Mouse (Mus musculus) CH12.LX (cell line): ENCODE results near the gene Sox4.
A peak's percentile ranks its signal among the peaks of the same experiment; 100 is the strongest.

Experiments used
- CTCF ChIP-seq, 2 experiments: IDR thresholded peaks in 1 of 2; conservative IDR thresholded peaks in 1 of 2; 2 replicates each; pipeline ENCODE4 v1.5.1; 2011 to 2012; ENCODE audit warnings: low read depth in 2 of 2, low read length in 2 of 2, improper control_type of control experiment in 1 of 2, inconsistent platforms in 1 of 2, mild to moderate bottlenecking in 1 of 2, moderate library complexity in 1 of 2
- EP300 ChIP-seq: IDR thresholded peaks from 2 replicates; pipeline ENCODE4 v1.6.1; 2011; ENCODE audit warnings: low read length, improper control_type of control experiment

- TF ChIP-seq CTCF (conservative IDR thresholded peaks at IDR 0.05 in 1 of 2, IDR thresholded peaks at IDR 0.05 in 1 of 2; ENCODE audit: low read depth in 2 of 2, low read length in 2 of 2) (0 out of 4 replicates have a peak, but pooled peaks of 1 of the 2 experiments have one; percentile 5), EP300 (no peak)
These were observed 7.4 kb upstream of the Sox4 start for GRCm38 (mm10) chr13:28960916-28961315.
